Mouse (Mus musculus): ENCODE results near the gene 4933402J07Rik. TPM values are rescaled to one million over a fixed set of nuclear protein-coding genes. Genes with fewer than 3 reads are reported as not detected.

Gene 4933402J07Rik
- total and polyA plus RNA-seq, 3 experiments = 0.10 TPM; not detected in 2

GRCm38 (mm10) chr8:87569706-87570563, 6.3 kb downstream of the 4933402J07Rik start:
- Histone ChIP-seq H3K79me2 (replicated peaks; ENCODE audit: control insufficient read depth, insufficient read depth, low read length) (no peaks in the 10 kb centered on the region), H3K36me3 (ENCODE audit: control insufficient read depth, insufficient read depth, low read length) (no peaks in the 10 kb centered on the region), H3K9ac (ENCODE audit: low read depth, low read length) (no peak overlapping the region), H3K27me3 (ENCODE audit: control insufficient read depth, insufficient read depth, low read length) (no peaks in the 10 kb centered on the region), H3K4me3 (peak overlapping the region; percentile 46), H3K4me1 (ENCODE audit: control insufficient read depth, insufficient read depth, low read length) (no peaks in the 10 kb centered on the region), H3K27ac (peak overlapping the region; percentile 63)
- 27% methylated on average over 13 of the region's 13 CpGs for WGBS
- no peak for TF ChIP-seq EP300 (IDR thresholded peaks at IDR 0.05; ENCODE audit: insufficient read depth, low read depth, low read length)
- no peak for TF ChIP-seq CTCF (IDR thresholded peaks at IDR 0.05)
- TF ChIP-seq POLR2A (IDR thresholded peaks at IDR 0.05; ENCODE audit: insufficient read depth, low read depth, low read length) = no peak
- peak; percentile 31 to 41 for DNase-seq
- intact Hi-C loops (cut with DNase I) = no loop called here

DNA sequence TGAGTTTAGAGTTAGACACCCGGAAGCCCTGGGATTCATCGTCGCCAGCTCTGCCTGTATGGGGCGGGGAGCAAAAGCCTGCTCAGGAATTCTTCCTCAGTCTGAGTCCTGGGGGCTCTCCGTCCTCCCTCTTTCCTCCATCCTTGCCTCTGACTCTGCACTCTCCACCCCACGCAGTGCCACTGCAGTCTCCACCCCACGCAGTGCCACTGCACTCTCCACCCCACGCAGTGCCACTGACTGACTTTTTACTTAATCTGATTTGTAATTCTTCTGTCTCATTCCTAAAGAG, 6.9 kb downstream of the 4933402J07Rik start:
- Histone ChIP-seq H3K9ac (ENCODE audit: low read depth, low read length) (no peak overlapping the region), H3K4me1 (ENCODE audit: control insufficient read depth, insufficient read depth, low read length) (no peaks in the 10 kb centered on the region), H3K27ac (peak overlapping the region; percentile 63), H3K36me3 (ENCODE audit: control insufficient read depth, insufficient read depth, low read length) (no peaks in the 10 kb centered on the region), H3K27me3 (ENCODE audit: control insufficient read depth, insufficient read depth, low read length) (no peaks in the 10 kb centered on the region), H3K79me2 (replicated peaks; ENCODE audit: control insufficient read depth, insufficient read depth, low read length) (no peaks in the 10 kb centered on the region), H3K4me3 (peak overlapping the region; percentile 46)
- no peak for TF ChIP-seq POLR2A (IDR thresholded peaks at IDR 0.05; ENCODE audit: insufficient read depth, low read depth, low read length)
- TF ChIP-seq CTCF (IDR thresholded peaks at IDR 0.05) = no peak
- no peak for TF ChIP-seq EP300 (IDR thresholded peaks at IDR 0.05; ENCODE audit: insufficient read depth, low read depth, low read length)
- 3% methylated on average over 8 of the region's 8 CpGs for WGBS
- DNase-seq = no peak
- intact Hi-C loops (cut with DNase I) = no loop called here

GRCm38 (mm10) chr8:87570880-87571279, 7.2 kb downstream of the 4933402J07Rik start:
- Histone ChIP-seq H3K36me3 (ENCODE audit: control insufficient read depth, insufficient read depth, low read length) (no peaks in the 10 kb centered on the region), H3K27ac (peak overlapping the region; percentile 63), H3K9ac (ENCODE audit: low read depth, low read length) (no peak overlapping the region), H3K4me1 (ENCODE audit: control insufficient read depth, insufficient read depth, low read length) (no peaks in the 10 kb centered on the region), H3K27me3 (ENCODE audit: control insufficient read depth, insufficient read depth, low read length) (no peaks in the 10 kb centered on the region), H3K4me3 (peak overlapping the region; percentile 46), H3K79me2 (replicated peaks; ENCODE audit: control insufficient read depth, insufficient read depth, low read length) (no peaks in the 10 kb centered on the region)
- TF ChIP-seq POLR2A (IDR thresholded peaks at IDR 0.05; ENCODE audit: insufficient read depth, low read depth, low read length) = no peak
- no peak for TF ChIP-seq EP300 (IDR thresholded peaks at IDR 0.05; ENCODE audit: insufficient read depth, low read depth, low read length)
- peak; percentile 45 for TF ChIP-seq CTCF (IDR thresholded peaks at IDR 0.05)
- intact Hi-C loops (cut with DNase I) = no loop called here
- DNase-seq = no peak
- 15% methylated on average over 7 of the region's 7 CpGs for WGBS

- Histone ChIP-seq H3K27ac (no peak overlapping the region), H3K36me3 (ENCODE audit: control insufficient read depth, insufficient read depth, low read length) (no peaks in the 10 kb centered on the region), H3K4me1 (ENCODE audit: control insufficient read depth, insufficient read depth, low read length) (no peaks in the 10 kb centered on the region), H3K79me2 (replicated peaks; ENCODE audit: control insufficient read depth, insufficient read depth, low read length) (no peaks in the 10 kb centered on the region), H3K9ac (ENCODE audit: low read depth, low read length) (no peak overlapping the region), H3K27me3 (ENCODE audit: control insufficient read depth, insufficient read depth, low read length) (no peaks in the 10 kb centered on the region), H3K4me3 (no peak overlapping the region)
- DNase-seq = peak; percentile 45 to 68
- TF ChIP-seq POLR2A (IDR thresholded peaks at IDR 0.05; ENCODE audit: insufficient read depth, low read depth, low read length) (no peak), EP300 (IDR thresholded peaks at IDR 0.05; ENCODE audit: insufficient read depth, low read depth, low read length) (0 out of 2 replicates have a peak, but pooled peaks have one; percentile 28), CTCF (IDR thresholded peaks at IDR 0.05) (peak; percentile 85)
- 0% methylated on average over 2 of the region's 2 CpGs for WGBS
- intact Hi-C loops (cut with DNase I) = loop anchor here (1.0 to 10.0 kb wide), 3 partner anchors 73 to 429 kb away; no protein-coding TSS in a partner anchor
Measured at GRCm38 (mm10) chr8:87594272-87594671, 30.6 kb downstream of the 4933402J07Rik start.

- no peaks in the 10 kb centered on the region for H3K27me3 ChIP-seq (ENCODE audit: control insufficient read depth, insufficient read depth, low read length)
- no peaks in the 10 kb centered on the region for H3K79me2 ChIP-seq (replicated peaks; ENCODE audit: control insufficient read depth, insufficient read depth, low read length)
- intact Hi-C loops (cut with DNase I) = no loop called here
- H3K4me3 ChIP-seq = no peak overlapping the region
- 60% methylated on average over 2 of the region's 2 CpGs for WGBS
- H3K4me1 ChIP-seq (ENCODE audit: control insufficient read depth, insufficient read depth, low read length) = no peaks in the 10 kb centered on the region
- TF ChIP-seq CTCF (IDR thresholded peaks at IDR 0.05) = no peak
- no peak for TF ChIP-seq EP300 (IDR thresholded peaks at IDR 0.05; ENCODE audit: insufficient read depth, low read depth, low read length)
- no peak for TF ChIP-seq POLR2A (IDR thresholded peaks at IDR 0.05; ENCODE audit: insufficient read depth, low read depth, low read length)
- no peak overlapping the region for H3K27ac ChIP-seq
- no peak overlapping the region for H3K9ac ChIP-seq (ENCODE audit: low read depth, low read length)
- no peak for DNase-seq
- no peaks in the 10 kb centered on the region for H3K36me3 ChIP-seq (ENCODE audit: control insufficient read depth, insufficient read depth, low read length)
Measured at GRCm38 (mm10) chr8:87602731-87603130, 39.1 kb downstream of the 4933402J07Rik start.

DNA sequence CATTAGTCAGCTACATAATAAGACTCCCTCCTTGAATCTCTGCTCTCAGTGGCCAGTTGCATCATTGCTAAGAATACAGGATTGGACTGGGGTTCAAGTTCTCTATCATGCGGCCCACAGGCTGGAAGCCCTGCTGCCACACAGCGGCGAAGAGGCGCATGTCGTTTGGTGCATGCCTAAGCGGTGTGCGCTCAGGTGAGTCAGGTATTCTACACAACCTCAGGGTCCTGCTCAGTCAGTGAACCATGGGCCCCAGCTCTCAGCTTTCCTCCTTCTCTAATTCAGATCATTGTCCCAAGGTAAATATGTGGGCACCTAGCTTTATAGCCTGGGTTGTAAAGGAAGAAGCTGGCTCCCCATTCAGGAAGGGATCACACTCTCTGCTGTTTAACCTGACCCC, 45.5 kb downstream of the 4933402J07Rik start:
- Histone ChIP-seq H3K79me2 (replicated peaks; ENCODE audit: control insufficient read depth, insufficient read depth, low read length) (no peaks in the 10 kb centered on the region), H3K9ac (ENCODE audit: low read depth, low read length) (no peak overlapping the region), H3K4me3 (no peak overlapping the region), H3K27ac (no peak overlapping the region), H3K27me3 (ENCODE audit: control insufficient read depth, insufficient read depth, low read length) (no peaks in the 10 kb centered on the region), H3K36me3 (ENCODE audit: control insufficient read depth, insufficient read depth, low read length) (no peaks in the 10 kb centered on the region), H3K4me1 (ENCODE audit: control insufficient read depth, insufficient read depth, low read length) (no peaks in the 10 kb centered on the region)
- DNase-seq = no peak
- intact Hi-C loops (cut with DNase I) = no loop called here
- no peak for TF ChIP-seq EP300 (IDR thresholded peaks at IDR 0.05; ENCODE audit: insufficient read depth, low read depth, low read length)
- WGBS = 88% methylated on average over 7 of the region's 7 CpGs

All from heart, adult 2 months (tissue).